ENCODE assay signal across 1 mouse cellular context in genomic region chr8:122341790-122342189, GRCm38 (mm10).
TF ChIP-seq lines count a peak whose summit lies in the region.

No protein-coding gene starts in this region.

TF ChIP-seq in C2C12, 6 proteins besides CTCF, POLR2A, EP300 and RAD21:
- TF ChIP-seq FOSL1 (IDR thresholded peaks at IDR 0.05; ENCODE audit: insufficient read depth, low read length, poor library complexity, severe bottlenecking): no peak
- TF ChIP-seq MAX (IDR thresholded peaks at IDR 0.05): peak; percentile 11
